Mouse (Mus musculus) common myeloid progenitor, adult 5-6 weeks (primary cell): Measurements from ENCODE around the gene Selenbp2. TPM values are rescaled to one million over a fixed set of nuclear protein-coding genes. Genes with fewer than 3 reads are reported as not detected.
"Not testable (repeated sequence)": the region's sequence is repeated elsewhere in the genome, so short reads cannot be mapped to it uniquely, and the experiment has no call there.

ENCODE experiments used
- ATAC-seq: replicated peaks from 2 replicates; pipeline ENCODE4 v1.8.0; 2016; ENCODE audit warnings: low read depth, mild to moderate bottlenecking, moderate TSS enrichment, inconsistent platforms; ENCODE audit not compliant: poor library complexity, severe bottlenecking
- total RNA-seq: library from RNA; stranded (forward); fragments of 200-1000, 187-1606 nt; gene quantifications from 2 replicates; pipeline ENCODE4 v1.2.3, GENCODE M21; 2017

The Selenbp2 gene
- total RNA-seq, 1 experiment from 2014 or later: 0.05 TPM

- ATAC-seq: no peak
Measured at GRCm38 (mm10) chr3:94690616-94691247, 2.6 kb upstream of the Selenbp2 start.

- not testable (repeated sequence) for ATAC-seq
Measured at GRCm38 (mm10) chr3:94691694-94692093, 1.7 kb upstream of the Selenbp2 start.

GRCm38 (mm10) chr3:94693874-94694273 is 518 bp downstream of the Selenbp2 start:
- peak; percentile 55 for ATAC-seq

DNA sequence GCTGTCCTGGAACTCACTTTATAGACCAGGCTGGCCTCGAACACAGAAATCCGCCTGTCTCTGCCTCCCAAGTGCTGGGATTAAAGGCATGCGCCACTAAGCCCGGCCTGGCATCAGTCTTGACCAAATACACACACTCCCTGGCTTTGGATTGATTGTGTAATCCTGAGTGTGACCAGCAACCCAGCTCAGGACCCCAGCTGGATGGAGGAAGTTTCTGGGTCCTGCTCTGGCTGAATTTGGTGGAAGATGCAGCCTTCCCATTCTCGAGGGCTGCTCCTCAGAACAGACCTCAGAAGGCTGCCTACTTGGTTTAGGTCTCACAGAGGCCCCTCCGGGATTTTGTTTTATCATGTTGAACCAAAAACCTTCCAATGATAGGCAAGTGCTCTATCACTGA is 2.2 kb downstream of the Selenbp2 start:
- ATAC-seq: 0 out of 2 replicates have a peak, but pooled peaks have one; percentile 16

GRCm38 (mm10) chr3:94696257-94696656 is 2.9 kb downstream of the Selenbp2 start:
- ATAC-seq: not testable (repeated sequence)

GRCm38 (mm10) chr3:94702163-94702810 is 8.9 kb downstream of the Selenbp2 start:
- peak; percentile 82 for ATAC-seq

DNA sequence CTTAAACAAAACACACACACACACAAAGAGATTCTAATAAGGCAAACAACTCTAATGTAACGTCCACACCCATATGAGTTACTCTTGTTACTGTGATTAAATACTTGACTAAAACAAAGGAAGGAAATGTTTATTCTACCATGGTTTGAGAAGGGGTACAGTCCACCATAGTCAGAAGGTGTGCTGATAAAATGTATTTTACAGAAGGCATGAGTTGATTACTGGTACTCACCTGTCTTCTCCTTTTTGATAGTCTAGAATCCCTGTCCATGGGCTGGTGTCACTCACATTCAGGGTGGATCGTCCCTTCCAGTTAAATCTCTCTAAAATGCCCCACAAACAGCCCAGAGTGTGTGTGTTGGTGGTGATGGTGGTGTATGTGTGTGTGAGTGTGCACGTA is 9.5 kb downstream of the Selenbp2 start:
- no peak for ATAC-seq

DNA sequence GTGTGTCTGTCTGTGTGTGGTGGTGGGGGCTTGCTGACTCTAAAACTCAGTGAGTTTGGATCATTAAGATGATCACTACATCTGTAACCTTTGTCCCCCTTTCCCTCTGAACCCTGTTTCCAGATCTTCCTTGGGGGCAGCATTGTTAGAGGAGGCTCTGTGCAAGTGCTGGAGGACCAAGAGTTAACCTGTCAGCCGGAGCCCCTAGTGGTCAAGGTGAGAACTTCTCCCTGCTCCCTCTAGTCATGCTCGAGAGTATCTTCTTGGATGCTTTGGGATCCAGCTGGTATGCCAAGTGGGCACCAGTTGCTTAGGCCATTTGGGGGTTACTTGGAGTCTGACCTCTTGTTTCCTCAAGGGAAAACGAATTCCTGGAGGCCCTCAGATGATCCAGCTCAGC is 10.0 kb downstream of the Selenbp2 start:
- ATAC-seq: peak; percentile 69; the same call in 1 of the 2 replicates

GRCm38 (mm10) chr3:94710591-94710990 is 17.2 kb downstream of the Selenbp2 start:
- not testable (repeated sequence) for ATAC-seq

- not testable (repeated sequence) for ATAC-seq
Measured at GRCm38 (mm10) chr3:94713424-94713823, 20.1 kb downstream of the Selenbp2 start.

- ATAC-seq: not testable (repeated sequence)
Measured at GRCm38 (mm10) chr3:94718253-94718652, 24.9 kb downstream of the Selenbp2 start.

GRCm38 (mm10) chr3:94723637-94724036 is 30.3 kb downstream of the Selenbp2 start:
- ATAC-seq: not testable (repeated sequence)

DNA sequence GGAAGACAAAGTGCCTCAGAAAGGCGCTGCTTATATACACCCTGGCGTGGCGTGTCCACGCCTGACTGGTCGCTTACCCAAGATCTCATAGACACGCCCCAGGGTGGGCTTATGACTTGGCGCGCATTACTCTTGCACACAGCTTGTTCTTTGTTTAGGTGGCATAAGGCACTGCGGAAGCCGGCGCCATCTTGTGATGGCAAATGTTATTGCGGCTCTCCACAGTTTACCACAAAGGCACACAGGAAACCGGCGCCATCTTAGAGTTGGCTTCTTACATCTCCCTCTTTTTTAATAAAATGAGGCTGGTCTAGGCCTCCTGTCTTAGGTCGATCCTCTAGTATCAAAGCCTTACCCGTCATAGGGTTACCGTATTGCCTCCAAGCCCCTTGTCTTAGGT is 52.3 kb downstream of the Selenbp2 start:
- no peak for ATAC-seq

Other genes with a start within 250 kb of the Selenbp2 start
- gene Oaz3, start 249.6 kb upstream of the Selenbp2 start, total RNA-seq: not detected in 2 replicates
- gene Celf3, start 215.3 kb upstream of the Selenbp2 start, total RNA-seq: not detected in 2 replicates
- not detected in 2 replicates for gene Riiad1, start 213.2 kb upstream of the Selenbp2 start, total RNA-seq
- gene Snx27, start 110.8 kb upstream of the Selenbp2 start, total RNA-seq: 24.8 and 26.5 TPM in 2 replicates
- not detected in 2 replicates for gene Gm10972, start 50.4 kb upstream of the Selenbp2 start, total RNA-seq
- gene Tuft1, start 34.7 kb upstream of the Selenbp2 start, total RNA-seq: 5.6 and 5.7 TPM in 2 replicates
- gene Cgn, start 92.9 kb downstream of the Selenbp2 start, total RNA-seq: not detected in 2 replicates
- gene Pogz, start 144.0 kb downstream of the Selenbp2 start, total RNA-seq: 24.3 and 24.6 TPM in 2 replicates
- gene Psmb4, start 193.4 kb downstream of the Selenbp2 start, total RNA-seq: 192 and 193 TPM in 2 replicates
- gene Selenbp1, start 239.5 kb downstream of the Selenbp2 start, total RNA-seq: 41.5 and 57.4 TPM in 2 replicates